Mouse (Mus musculus): ENCODE measurements around the gene Bcas2.
A peak's percentile ranks its signal among the peaks of the same experiment; 100 is the strongest.

The Bcas2 gene

DNA sequence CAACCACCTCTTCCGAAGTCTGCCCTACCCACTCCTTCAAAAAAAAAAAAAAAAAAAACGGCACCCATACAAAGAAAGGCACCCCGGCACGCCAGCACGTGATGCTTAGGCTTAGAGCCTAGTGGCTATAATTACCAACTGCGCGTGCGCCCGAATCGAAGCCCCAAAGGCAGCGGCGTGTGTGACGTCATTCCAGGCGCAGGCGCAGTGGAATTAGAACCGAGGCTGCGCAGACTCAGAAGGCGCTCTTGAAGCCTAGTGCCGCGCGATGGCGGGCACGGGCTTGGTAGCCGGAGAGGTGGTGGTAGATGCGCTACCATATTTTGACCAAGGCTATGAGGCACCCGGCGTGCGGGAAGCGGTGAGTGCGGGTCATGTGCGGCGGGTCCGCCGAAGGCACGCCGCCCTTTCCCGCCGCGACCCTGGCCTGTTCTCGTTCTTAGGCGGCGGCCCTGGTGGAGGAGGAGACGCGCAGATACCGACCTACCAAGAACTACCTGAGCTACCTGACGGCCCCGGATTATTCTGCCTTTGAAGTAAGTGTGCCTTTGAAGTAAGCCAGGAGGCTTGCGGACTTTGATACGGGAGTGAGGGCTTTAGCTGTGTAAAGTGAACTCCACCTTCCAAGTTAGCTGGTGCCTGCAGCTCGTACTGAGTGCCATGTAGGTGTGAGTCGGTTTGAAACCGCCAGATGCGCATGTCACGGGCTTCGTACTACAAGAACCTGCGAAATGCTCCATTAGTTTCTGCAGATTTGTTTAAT, at the start of gene Bcas2:
Bcas2 (plus strand) TSS at position 151 of the 763 bp plus-strand sequence.
- peak; percentile 99 for DNase-seq

GRCm38 (mm10) chr3:103123636-103124035, 47.8 kb upstream of the Bcas2 start:
- DNase-seq = no peak

DNA sequence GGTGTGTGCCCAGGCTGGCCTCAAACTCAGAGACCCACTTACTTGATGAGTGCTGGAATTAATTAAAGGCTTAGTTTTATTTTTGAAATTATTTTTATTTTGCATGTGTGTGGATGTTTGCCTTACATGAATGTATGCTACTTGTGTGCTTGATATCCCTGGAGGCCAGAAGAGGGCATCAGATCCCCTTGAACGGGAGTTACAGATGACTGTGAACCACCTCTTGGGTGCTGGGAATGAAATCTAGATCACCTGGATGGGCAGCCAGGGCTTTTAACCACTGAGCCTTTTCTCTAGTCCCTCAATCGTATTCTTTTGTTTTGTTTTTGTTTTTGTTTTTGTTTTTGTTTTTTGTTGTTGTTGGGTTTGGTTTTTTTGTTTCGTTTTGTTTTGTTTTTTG, 45.3 kb upstream of the Bcas2 start:
- DNase-seq = no peak

- DNase-seq = no peak
Observed at GRCm38 (mm10) chr3:103127177-103127576, 44.3 kb upstream of the Bcas2 start.

DNA sequence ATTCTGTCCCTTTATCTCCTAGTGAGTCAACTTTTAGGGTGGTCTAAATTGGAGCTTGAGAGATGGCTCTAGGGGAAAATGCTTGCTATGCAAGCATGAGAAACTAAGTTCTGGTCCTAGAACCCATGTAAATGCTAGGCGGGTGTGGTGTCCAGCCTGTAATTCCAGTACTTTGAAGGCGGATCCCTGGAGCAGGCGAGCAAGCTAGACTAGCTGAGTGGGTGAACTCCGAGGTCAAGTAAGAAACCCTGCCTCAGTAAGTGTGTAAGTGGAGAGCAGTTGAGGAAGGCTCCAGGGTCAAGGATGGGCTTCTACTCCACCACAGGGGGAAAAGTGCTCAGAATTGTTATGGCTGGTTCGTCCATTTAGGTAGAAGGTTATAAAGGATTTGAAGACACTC, 43.7 kb upstream of the Bcas2 start:
- DNase-seq = no peak

DNA sequence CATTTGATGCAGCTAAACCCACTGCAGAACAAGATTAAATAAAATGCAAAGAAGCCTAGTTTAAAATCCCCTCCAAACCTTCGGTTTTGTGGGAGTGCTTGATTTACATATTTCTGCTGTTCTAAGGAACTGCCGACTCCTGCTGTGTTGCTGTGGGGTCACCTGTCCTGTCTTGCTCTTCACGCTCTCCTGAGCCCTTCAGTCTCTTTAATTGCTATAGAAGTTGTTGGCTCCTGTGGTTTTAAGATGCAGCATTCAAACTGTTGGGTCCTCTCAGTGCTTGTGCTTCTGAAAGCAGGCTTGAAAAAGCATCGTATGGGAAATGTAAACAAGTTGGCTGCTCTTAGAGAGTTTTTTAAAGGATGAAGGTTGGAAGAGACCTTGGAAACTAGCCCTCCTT, 43.2 kb upstream of the Bcas2 start:
- no peak for DNase-seq

- no peak for DNase-seq
Observed at GRCm38 (mm10) chr3:103129367-103130159, 41.9 kb upstream of the Bcas2 start.

DNA sequence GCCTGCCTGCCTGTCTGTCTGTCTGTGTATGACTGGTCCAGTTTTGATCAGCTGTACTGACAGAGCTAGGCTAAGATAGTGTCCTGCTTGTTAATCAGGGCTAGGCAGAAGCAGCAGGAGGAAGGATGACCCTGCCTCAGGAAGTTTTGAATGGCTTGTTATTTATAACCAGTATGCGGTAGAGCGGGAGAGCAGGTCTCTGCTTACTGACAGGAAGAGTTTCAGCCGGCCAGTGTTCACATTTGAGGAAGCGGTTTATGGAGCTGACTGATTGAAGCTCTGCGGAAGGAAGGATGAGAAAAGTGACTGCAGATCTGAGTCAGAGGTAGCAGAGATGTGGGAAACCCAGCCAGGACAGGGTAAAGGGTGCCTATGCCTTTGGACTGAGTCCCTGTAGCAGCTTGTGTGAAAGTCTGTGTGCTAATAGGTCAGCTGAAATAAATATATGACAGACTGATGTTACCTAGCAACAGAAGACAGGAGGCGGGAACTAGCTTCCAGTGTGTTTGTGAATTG, 41.2 kb upstream of the Bcas2 start:
- DNase-seq = no peak

DNA sequence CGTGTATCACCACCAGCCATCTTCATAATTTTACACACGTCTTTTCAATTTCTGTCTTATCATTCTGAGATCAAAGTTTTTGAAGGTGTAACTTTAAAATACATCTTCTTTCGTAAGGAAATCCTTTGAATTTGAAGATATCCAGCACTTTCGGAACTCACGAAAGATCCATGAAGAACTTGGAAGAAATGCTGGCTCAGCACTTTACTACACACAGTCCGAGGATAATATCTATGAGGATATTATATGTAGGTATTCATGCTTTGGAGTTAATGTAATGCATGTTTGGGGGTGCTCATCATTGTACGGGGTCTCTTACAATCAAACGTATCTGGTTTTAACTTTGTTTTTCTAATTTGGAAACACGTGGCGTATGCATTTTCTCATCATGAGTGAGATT, 38.4 kb upstream of the Bcas2 start:
- DNase-seq = no peak

GRCm38 (mm10) chr3:103136414-103137077, 34.9 kb upstream of the Bcas2 start:
- DNase-seq = no peak

- no peak for DNase-seq
Observed at GRCm38 (mm10) chr3:103139047-103139446, 32.4 kb upstream of the Bcas2 start.

DNA sequence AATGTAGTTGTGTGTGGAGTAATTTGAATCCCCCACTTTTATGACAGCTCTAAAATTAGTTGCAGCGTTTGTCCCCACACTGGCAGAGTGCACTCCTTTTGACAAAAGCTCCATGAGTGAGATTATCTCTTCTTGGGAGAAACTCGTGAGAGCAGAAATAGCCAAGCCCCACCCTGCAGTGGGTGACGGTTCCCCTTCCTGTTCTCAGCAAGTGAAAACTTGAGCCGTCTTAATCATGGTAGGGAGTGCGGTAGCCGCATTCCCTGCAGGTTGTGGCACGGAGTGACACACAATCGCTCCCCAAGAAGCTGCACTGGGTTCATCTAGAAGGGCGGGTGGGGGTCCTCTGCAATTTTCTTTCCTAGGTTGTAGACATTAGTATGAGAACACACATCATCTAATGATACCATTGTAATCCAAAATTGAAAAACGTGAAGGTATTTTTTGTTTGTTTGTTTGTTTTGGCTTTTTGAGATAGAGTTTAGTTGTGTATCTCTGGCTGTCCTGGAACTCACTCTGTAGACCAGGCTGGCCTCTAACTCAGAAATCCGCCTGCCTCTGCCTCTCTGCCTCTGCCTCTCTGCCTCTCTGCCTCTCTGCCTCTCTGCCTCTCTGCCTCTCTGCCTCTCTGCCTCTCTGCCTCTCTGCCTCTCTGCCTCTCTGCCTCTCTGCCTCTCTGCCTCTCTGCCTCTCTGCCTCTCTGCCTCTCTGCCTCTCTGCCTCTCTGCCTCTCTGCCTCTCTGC, 31.2 kb upstream of the Bcas2 start:
- peak; percentile 15 for DNase-seq

GRCm38 (mm10) chr3:103141287-103141686, 30.2 kb upstream of the Bcas2 start:
- no peak for DNase-seq

- no peak for DNase-seq
Observed at GRCm38 (mm10) chr3:103142366-103142765, 29.1 kb upstream of the Bcas2 start.

GRCm38 (mm10) chr3:103145336-103145735, 26.1 kb upstream of the Bcas2 start:
- no peak for DNase-seq

DNA sequence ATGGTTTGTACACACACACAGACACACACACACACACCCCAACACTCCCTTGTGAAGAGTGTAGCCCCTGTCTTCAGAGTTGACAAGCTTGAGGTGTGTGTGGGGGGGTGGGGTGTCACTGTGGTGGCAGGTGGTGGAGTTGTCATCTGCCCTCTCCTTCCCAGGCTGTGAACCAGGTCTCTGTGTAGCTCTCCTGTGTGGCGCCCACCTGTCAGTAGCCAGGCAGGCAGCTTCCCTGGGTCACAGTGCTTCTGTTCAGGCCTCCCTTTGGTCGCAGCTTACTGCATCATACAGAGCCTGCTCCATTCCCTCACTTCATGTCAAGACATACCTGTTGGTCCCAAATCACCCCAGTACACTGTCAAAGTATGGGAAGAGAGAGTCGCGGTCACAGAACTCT, 25.7 kb upstream of the Bcas2 start:
- no peak for DNase-seq

- DNase-seq = no peak
Observed at GRCm38 (mm10) chr3:103146330-103147166, 24.9 kb upstream of the Bcas2 start.

DNA sequence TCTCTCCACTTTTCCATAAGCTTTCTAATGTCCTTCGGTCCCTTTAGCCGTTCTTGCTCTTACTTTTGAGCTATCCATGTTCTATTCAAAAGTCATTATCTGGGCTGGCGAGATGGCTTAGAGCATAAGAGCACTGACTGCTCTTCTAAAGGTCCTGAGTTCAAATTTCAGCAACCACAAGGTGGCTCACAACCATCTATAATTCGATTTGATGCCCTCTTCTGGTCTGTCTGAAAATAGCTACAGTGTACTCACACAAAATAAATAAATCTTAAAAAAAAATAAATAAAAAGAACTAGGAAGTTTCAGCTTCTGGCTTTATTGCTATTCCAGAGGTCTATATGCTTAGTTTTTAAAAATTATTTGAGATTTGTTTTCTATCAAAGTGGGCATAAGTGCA, 23.7 kb upstream of the Bcas2 start:
- DNase-seq = no peak

GRCm38 (mm10) chr3:103148941-103149340, 22.5 kb upstream of the Bcas2 start:
- no peak for DNase-seq

GRCm38 (mm10) chr3:103153761-103154160, 17.7 kb upstream of the Bcas2 start:
- DNase-seq = no peak

- no peak for DNase-seq
Observed at GRCm38 (mm10) chr3:103159232-103159900, 12.1 kb upstream of the Bcas2 start.

Data from right cerebral cortex, adult 18-20 months (tissue).